Mouse (Mus musculus) hindbrain, embryonic 14.5 days (tissue): Measurements from ENCODE around the gene Itga6. TPM values are rescaled to one million over a fixed set of nuclear protein-coding genes. Genes with fewer than 3 reads are reported as not detected.

Experiments
- ATAC-seq: fragments of 200-750 bp; cut with Nextera tagmentation; 2 replicates; pipeline ENCODE4 v1.8.0; 2017; ENCODE audit warnings: moderate number of reproducible peaks, mild to moderate bottlenecking, moderate TSS enrichment, moderate library complexity; ENCODE audit not compliant: low FRiP score
- DNase-seq: peaks from one replicate; pipeline ENCODE4 v3.0.0-alpha.2; 2015; ENCODE audit warnings: low spot score
- H3K27ac ChIP-seq: fragments of 300-500 bp; sonication (generic); 2 replicates; pipeline ENCODE4 v1.5.1; 2014; ENCODE audit warnings: mild to moderate bottlenecking, moderate library complexity
- H3K27me3 ChIP-seq: fragments of 300-500 bp; sonication (generic); 2 replicates; pipeline ENCODE4 v1.6.1; 2014; ENCODE audit warnings: mild to moderate bottlenecking, low read length, mixed read lengths; ENCODE audit not compliant: control insufficient read depth, insufficient read depth
- H3K36me3 ChIP-seq: fragments of 300-500 bp; sonication (generic); replicated peaks from 2 replicates; pipeline ENCODE4 v1.6.1; 2014; ENCODE audit not compliant: control insufficient read depth, insufficient read depth
- H3K4me1 ChIP-seq: fragments of 300-500 bp; sonication (generic); replicated peaks from 2 replicates; pipeline ENCODE4 v1.6.1; 2014; ENCODE audit warnings: antibody characterized with exemption, low read length, mixed read lengths; ENCODE audit not compliant: control insufficient read depth, insufficient read depth
- H3K4me2 ChIP-seq: fragments of 300-500 bp; sonication (generic); replicated peaks from 2 replicates; pipeline ENCODE4 v1.6.1; 2014; ENCODE audit warnings: mild to moderate bottlenecking, moderate library complexity
- H3K4me3 ChIP-seq: fragments of 300-500 bp; sonication (generic); replicated peaks from 2 replicates; pipeline ENCODE4 v1.5.1; 2014; ENCODE audit warnings: mild to moderate bottlenecking, low read length
- H3K9ac ChIP-seq: fragments of 300-500 bp; sonication (generic); 2 replicates; pipeline ENCODE4 v1.6.1; 2014
- H3K9me3 ChIP-seq: fragments of 300-500 bp; sonication (generic); 2 replicates; pipeline ENCODE4 v1.6.1; 2016; ENCODE audit warnings: low read length; ENCODE audit not compliant: control insufficient read depth
- WGBS: fragments of 180-500 bp; shearing (Covaris S2); extraction: QIAGEN DNeasy Blood & Tissue Kit; methylation state at CpG from one replicate; pipeline ENCODE4 v1.1.7; 2014; 5-methylcytosine and 5-hydroxymethylcytosine counted together
- polyA plus RNA-seq: library from polyadenylated mRNA; unstranded; fragments of >200 nt; fragmentation: Nextera tagmentation; extraction: Ambion mirVana; gene quantifications from 2 replicates; pipeline ENCODE4 v1.2.1, GENCODE M21; 2014

Gene Itga6
- polyA plus RNA-seq, 1 experiment from 2014 or later, result 35.9 TPM

- no peak for ATAC-seq
- 0 out of 2 replicates have a peak, but pooled peaks cover 9% of the 10 kb centered on the region for H3K4me1 ChIP-seq
- H3K36me3 ChIP-seq, result no peaks in the 10 kb centered on the region
- H3K9ac ChIP-seq, result no peak overlapping the region
- no peak overlapping the region for H3K4me2 ChIP-seq
- H3K27ac ChIP-seq, result no peak overlapping the region
- 16% methylated on average over 5 of the region's 5 CpGs for WGBS
- no peaks in the 10 kb centered on the region for H3K27me3 ChIP-seq
- DNase-seq, result no peak
- H3K9me3 ChIP-seq, result no peaks in the 10 kb centered on the region
- H3K4me3 ChIP-seq, result no peak overlapping the region
Observed at GRCm38 (mm10) chr2:71815279-71815678, 69.9 kb downstream of the Itga6 start.

GRCm38 (mm10) chr2:71816391-71817041 is 71.1 kb downstream of the Itga6 start:
- no peak overlapping the region for H3K4me2 ChIP-seq
- H3K4me1 ChIP-seq, result 0 out of 2 replicates have a peak, but pooled peaks cover 9% of the 10 kb centered on the region
- H3K9me3 ChIP-seq, result no peaks in the 10 kb centered on the region
- DNase-seq (peak; percentile 79), ATAC-seq (no peak; the same call in 1 of the 2 replicates)
- 42% methylated on average over 14 of the region's 14 CpGs for WGBS
- H3K27me3 ChIP-seq, result no peaks in the 10 kb centered on the region
- H3K27ac ChIP-seq, result no peak overlapping the region
- H3K9ac ChIP-seq, result no peak overlapping the region
- no peak overlapping the region for H3K4me3 ChIP-seq
- H3K36me3 ChIP-seq, result no peaks in the 10 kb centered on the region

GRCm38 (mm10) chr2:71824146-71824545 is 78.7 kb downstream of the Itga6 start:
- Histone ChIP-seq H3K27me3 (no peaks in the 10 kb centered on the region), H3K9me3 (no peaks in the 10 kb centered on the region), H3K4me2 (no peak overlapping the region), H3K4me1 (no peaks in the 10 kb centered on the region), H3K27ac (no peak overlapping the region), H3K36me3 (no peaks in the 10 kb centered on the region), H3K9ac (no peak overlapping the region), H3K4me3 (no peak overlapping the region)
- DNase-seq (no peak), ATAC-seq (no peak)
- WGBS, result 53% methylated on average over 13 of the region's 13 CpGs

GRCm38 (mm10) chr2:71827711-71828110 is 82.3 kb downstream of the Itga6 start:
- ATAC-seq (no peak), DNase-seq (no peak)
- H3K36me3 ChIP-seq, result no peaks in the 10 kb centered on the region
- H3K27ac ChIP-seq, result no peak overlapping the region
- H3K4me3 ChIP-seq, result no peak overlapping the region
- no peaks in the 10 kb centered on the region for H3K27me3 ChIP-seq
- H3K4me2 ChIP-seq, result no peak overlapping the region
- H3K4me1 ChIP-seq, result no peaks in the 10 kb centered on the region
- 85% methylated on average over 13 of the region's 13 CpGs for WGBS
- no peaks in the 10 kb centered on the region for H3K9me3 ChIP-seq
- no peak overlapping the region for H3K9ac ChIP-seq

- H3K4me1 ChIP-seq, result no peaks in the 10 kb centered on the region
- no peak overlapping the region for H3K4me3 ChIP-seq
- no peak overlapping the region for H3K9ac ChIP-seq
- 63% methylated on average over 11 of the region's 11 CpGs for WGBS
- ATAC-seq (no peak), DNase-seq (no peak)
- no peak overlapping the region for H3K4me2 ChIP-seq
- H3K27ac ChIP-seq, result no peak overlapping the region
- no peaks in the 10 kb centered on the region for H3K36me3 ChIP-seq
- H3K27me3 ChIP-seq, result no peaks in the 10 kb centered on the region
- no peaks in the 10 kb centered on the region for H3K9me3 ChIP-seq
Observed at GRCm38 (mm10) chr2:71828928-71829327, 83.5 kb downstream of the Itga6 start.

- no peaks in the 10 kb centered on the region for H3K9me3 ChIP-seq
- no peak overlapping the region for H3K4me3 ChIP-seq
- DNase-seq, result no peak
- ATAC-seq, result no peak
- H3K27me3 ChIP-seq, result no peaks in the 10 kb centered on the region
- H3K27ac ChIP-seq, result no peak overlapping the region
- no peaks in the 10 kb centered on the region for H3K4me1 ChIP-seq
- H3K9ac ChIP-seq, result no peak overlapping the region
- H3K36me3 ChIP-seq, result no peaks in the 10 kb centered on the region
- no peak overlapping the region for H3K4me2 ChIP-seq
- WGBS, result 89% methylated on average over 6 of the region's 6 CpGs
Observed at GRCm38 (mm10) chr2:71833626-71834025, 88.2 kb downstream of the Itga6 start.

GRCm38 (mm10) chr2:71834371-71834770 is 89.0 kb downstream of the Itga6 start:
- H3K4me1 ChIP-seq, result no peaks in the 10 kb centered on the region
- no peaks in the 10 kb centered on the region for H3K27me3 ChIP-seq
- ATAC-seq (no peak), DNase-seq (no peak)
- H3K9me3 ChIP-seq, result no peaks in the 10 kb centered on the region
- no peak overlapping the region for H3K9ac ChIP-seq
- H3K4me2 ChIP-seq, result no peak overlapping the region
- no peak overlapping the region for H3K4me3 ChIP-seq
- no peak overlapping the region for H3K27ac ChIP-seq
- no peaks in the 10 kb centered on the region for H3K36me3 ChIP-seq
- WGBS, result 82% methylated on average over 7 of the region's 7 CpGs

GRCm38 (mm10) chr2:71835556-71835955 is 90.1 kb downstream of the Itga6 start:
- Histone ChIP-seq H3K4me1 (no peaks in the 10 kb centered on the region), H3K4me2 (no peak overlapping the region), H3K36me3 (no peaks in the 10 kb centered on the region; the same call in 1 of the 2 replicates), H3K4me3 (no peak overlapping the region), H3K9ac (no peak overlapping the region), H3K27ac (no peak overlapping the region), H3K27me3 (no peaks in the 10 kb centered on the region), H3K9me3 (no peaks in the 10 kb centered on the region)
- DNase-seq, result no peak
- no peak for ATAC-seq
- 93% methylated on average over 8 of the region's 8 CpGs for WGBS

GRCm38 (mm10) chr2:71836232-71836631 is 90.8 kb downstream of the Itga6 start:
- no peak overlapping the region for H3K9ac ChIP-seq
- no peaks in the 10 kb centered on the region for H3K4me1 ChIP-seq
- peaks cover 6% of the 10 kb centered on the region for H3K36me3 ChIP-seq
- no peak overlapping the region for H3K27ac ChIP-seq
- DNase-seq (no peak), ATAC-seq (no peak)
- no peak overlapping the region for H3K4me3 ChIP-seq
- 95% methylated on average over 4 of the region's 4 CpGs for WGBS
- no peak overlapping the region for H3K4me2 ChIP-seq
- H3K9me3 ChIP-seq, result no peaks in the 10 kb centered on the region
- no peaks in the 10 kb centered on the region for H3K27me3 ChIP-seq

DNA sequence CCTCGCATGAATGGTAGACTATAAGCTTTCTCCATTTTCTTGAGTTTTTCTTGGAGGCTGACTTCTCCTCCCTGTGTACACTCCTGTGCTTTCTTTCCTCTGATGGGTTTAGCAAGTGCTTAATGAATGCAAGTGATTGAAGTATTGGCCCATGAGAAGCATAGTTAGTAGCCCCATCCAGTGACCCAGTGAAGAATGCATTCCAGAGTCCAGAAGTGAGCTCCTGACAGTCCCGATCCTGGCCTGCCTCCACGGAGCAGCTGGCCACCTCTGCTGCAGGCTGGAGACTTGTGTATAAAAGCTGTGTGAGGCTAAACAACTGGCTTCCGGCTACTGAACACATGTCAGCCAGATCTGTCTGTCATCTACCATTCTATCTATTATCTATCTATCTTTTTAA is 91.8 kb downstream of the Itga6 start:
- no peak overlapping the region for H3K4me3 ChIP-seq
- no peaks in the 10 kb centered on the region for H3K27me3 ChIP-seq
- WGBS, result 71% methylated on average over 4 of the region's 4 CpGs
- H3K4me1 ChIP-seq, result no peaks in the 10 kb centered on the region
- H3K4me2 ChIP-seq, result no peak overlapping the region
- H3K27ac ChIP-seq, result no peak overlapping the region
- ATAC-seq (no peak), DNase-seq (no peak)
- no peaks in the 10 kb centered on the region for H3K9me3 ChIP-seq
- no peak overlapping the region for H3K9ac ChIP-seq
- H3K36me3 ChIP-seq, result peaks cover 6% of the 10 kb centered on the region
